Mouse (Mus musculus) brain, adult 10 weeks (tissue): ENCODE data around the gene Ngb. TPM values are rescaled to one million over a fixed set of nuclear protein-coding genes. Genes with fewer than 3 reads are reported as not detected.

Experiments
- polyA plus RNA-seq: library from polyadenylated mRNA; stranded (reverse); fragments of 350-450 nt; fragmentation: Illumina TruSeq; extraction: RNeasy Lipid Tissue Mini Kit (QIAGEN cat#74804); gene quantifications from one replicate; pipeline ENCODE4 v1.2.3, GENCODE M21; 2015; ENCODE audit warnings: low read depth, low replicate concordance

The Ngb gene
- 10.7 TPM for polyA plus RNA-seq

DNA sequence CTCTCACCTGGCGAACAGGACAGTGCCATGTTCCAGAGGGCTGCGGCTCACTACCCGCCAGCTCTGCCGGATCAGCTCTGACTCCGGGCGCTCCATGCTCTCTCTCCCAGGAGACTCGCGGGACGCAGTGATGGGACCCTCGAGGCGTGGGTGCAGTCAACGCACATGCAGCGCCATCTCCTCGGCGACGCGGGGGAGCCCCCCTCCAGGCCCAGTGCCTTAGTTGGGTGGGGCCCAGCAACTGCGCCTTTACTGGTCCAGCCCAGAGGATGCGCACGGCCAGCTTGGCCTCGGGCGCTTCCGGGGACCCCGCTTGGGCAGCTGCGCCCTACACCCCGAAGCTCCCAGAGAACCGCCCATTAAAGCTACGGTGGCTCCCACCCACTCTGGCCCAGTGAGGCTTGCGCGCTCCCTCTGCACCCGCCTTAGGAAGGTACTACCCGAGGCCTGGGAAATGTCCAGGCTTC is at the start of gene Ngb:
TSS of gene Ngb (minus strand) at position 375 of the 467 bp plus-strand sequence.

DNA sequence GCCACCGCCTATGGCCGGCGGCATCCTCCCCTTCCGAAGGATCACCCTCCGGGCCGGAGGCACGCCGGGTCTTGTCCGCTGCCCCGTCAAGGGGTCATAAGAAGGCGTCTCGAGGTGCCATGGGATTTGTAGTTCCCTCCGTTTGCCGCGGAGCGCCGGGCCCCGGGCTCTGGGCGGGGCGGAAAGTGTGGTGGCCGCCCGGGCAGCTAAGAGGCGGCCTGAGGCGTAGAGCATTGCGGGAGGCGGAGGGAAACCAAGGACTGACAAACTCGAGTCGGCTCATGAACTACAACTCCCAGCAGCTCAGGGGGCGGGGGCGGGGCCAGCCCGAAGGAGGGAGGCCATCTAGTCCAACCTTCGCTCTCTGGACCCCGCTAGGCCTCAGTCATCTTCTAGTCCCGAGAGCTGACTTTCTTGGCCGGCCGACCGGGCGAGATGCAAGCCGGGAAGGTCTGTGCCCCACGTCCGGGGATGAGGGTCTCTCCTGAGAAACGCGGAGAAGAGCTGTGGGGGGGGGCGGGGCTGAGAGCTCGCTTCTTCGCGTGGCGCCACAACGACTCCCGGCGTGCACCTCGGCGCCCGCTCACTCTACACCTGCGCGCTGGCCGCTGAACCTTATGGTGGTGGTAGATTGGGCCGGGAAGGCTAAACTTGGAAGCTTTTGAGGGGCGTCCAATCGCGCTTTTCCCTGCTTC is 45.2 kb upstream of the Ngb start, which contains the start of gene Pomt2:
TSS of gene Pomt2 (minus strand) at position 574 of the 695 bp plus-strand sequence.

DNA sequence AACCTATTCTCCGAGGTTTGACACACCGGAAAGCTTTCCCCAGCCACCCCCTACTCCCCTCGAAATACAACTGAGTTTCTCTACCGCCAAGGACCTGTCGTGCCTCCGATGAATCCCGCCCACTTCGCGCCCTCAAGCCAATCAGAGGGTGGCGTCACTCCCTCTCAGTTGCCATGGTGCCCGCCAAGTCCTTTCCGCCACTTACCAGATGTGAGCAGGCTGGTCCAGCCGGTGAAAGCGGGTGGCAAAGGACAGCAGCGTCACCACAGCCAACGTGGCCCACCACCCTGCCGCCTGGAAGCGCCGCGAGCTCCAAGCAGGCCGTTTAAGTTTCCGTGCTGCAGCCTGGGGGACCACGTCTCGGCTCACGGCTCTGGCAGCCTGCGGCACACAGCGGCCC is 44.6 kb upstream of the Ngb start, which contains the start of gene Gstz1:
TSS of gene Gstz1 (plus strand) at position 200 of the 400 bp plus-strand sequence.

Other genes with a start within 250 kb of the Ngb start
- gene Irf2bpl, start 217.7 kb downstream of the Ngb start, polyA plus RNA-seq, result 31.4 TPM
- 57.9 TPM for gene Cipc, start 155.5 kb downstream of the Ngb start, polyA plus RNA-seq
- 44.4 TPM for gene Zdhhc22, start 112.1 kb downstream of the Ngb start, polyA plus RNA-seq
- 28.0 TPM for gene Tmem63c, start 81.2 kb downstream of the Ngb start, polyA plus RNA-seq
- 66.3 TPM for gene Gstz1, start 44.6 kb upstream of the Ngb start, polyA plus RNA-seq
- 13.0 TPM for gene Pomt2, start 45.4 kb upstream of the Ngb start, polyA plus RNA-seq
- 3.8 TPM for gene Samd15, start 97.2 kb upstream of the Ngb start, polyA plus RNA-seq
- 19.9 TPM for gene Tmed8, start 97.9 kb upstream of the Ngb start, polyA plus RNA-seq
- 1.4 TPM for gene Noxred1, start 136.2 kb upstream of the Ngb start, polyA plus RNA-seq
- 59.1 TPM for gene Vipas39, start 163.7 kb upstream of the Ngb start, polyA plus RNA-seq
- gene Ahsa1, start 163.9 kb upstream of the Ngb start, polyA plus RNA-seq, result 241 TPM
- gene Ism2, start 197.2 kb upstream of the Ngb start, polyA plus RNA-seq, result not detected